Mouse (Mus musculus): ENCODE measurements around the gene Dok3. TPM values are rescaled to one million over a fixed set of nuclear protein-coding genes. Genes with fewer than 3 reads are reported as not detected.

Gene Dok3
- polyA plus RNA-seq, 1 experiment: 1.00 TPM

DNA sequence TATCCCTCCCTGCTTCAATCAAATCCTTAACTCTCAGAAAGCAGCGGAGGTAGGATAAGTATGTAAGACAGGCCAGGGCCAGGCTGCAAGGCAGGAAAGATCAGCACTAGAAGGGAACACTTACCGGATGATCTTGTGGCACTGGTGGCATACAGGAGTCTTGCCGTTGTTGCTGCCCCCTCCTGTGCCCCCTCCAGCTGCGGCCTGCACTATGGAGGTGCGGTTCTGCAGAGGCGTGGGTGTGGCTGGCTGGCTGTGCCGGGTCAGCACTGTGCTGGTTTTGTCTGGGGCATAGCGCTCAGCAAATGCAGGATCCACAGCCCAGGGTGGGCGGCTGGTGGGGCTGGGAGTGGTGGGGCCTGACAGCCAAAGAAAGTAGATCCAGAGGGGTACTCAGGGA, 23.3 kb downstream of the Dok3 start:
- Histone ChIP-seq H3K27me3 (ENCODE audit: control insufficient read depth, insufficient read depth, insufficient read length) (no peaks in the 10 kb centered on the region), H3K4me3 (no peak overlapping the region), H3K4me2 (ENCODE audit: low read depth) (no peak overlapping the region), H3K36me3 (ENCODE audit: control insufficient read depth, insufficient read depth) (peaks cover 60% of the 10 kb centered on the region), H3K79me2 (ENCODE audit: control insufficient read depth, insufficient read depth) (peaks cover 51% of the 10 kb centered on the region), H3ac (ENCODE audit: control insufficient read depth, insufficient read length) (no peak overlapping the region)
- TF ChIP-seq TCF3 (IDR thresholded peaks at IDR 0.05; ENCODE audit: insufficient read length, low read depth): no peak
- peak; percentile 55 for TF ChIP-seq POLR2AphosphoS2 (IDR thresholded peaks at IDR 0.05; ENCODE audit: insufficient read length, low read depth)

DNA sequence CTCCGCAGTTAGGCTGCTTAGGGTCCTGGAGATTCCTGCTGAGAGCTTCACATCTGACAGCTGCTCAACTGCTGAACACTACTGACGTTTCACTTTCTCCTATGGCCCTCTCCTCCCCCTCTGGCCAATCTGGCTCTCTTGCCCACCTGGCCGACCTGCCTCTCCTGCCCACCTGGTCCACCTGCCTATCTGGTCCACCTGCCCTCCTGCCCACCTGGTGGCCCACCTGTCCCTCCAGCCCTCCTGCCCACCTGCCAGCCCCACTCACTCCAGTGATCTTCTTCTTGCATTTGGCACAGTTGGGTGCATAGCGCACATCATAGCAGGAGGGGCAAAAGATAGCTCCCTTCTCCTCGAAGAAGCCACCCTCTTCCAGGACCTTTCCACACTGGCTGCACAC, 24.7 kb downstream of the Dok3 start:
- Histone ChIP-seq H3K27me3 (ENCODE audit: control insufficient read depth, insufficient read depth, insufficient read length) (no peaks in the 10 kb centered on the region), H3ac (ENCODE audit: control insufficient read depth, insufficient read length) (no peak overlapping the region), H3K4me2 (ENCODE audit: low read depth) (no peak overlapping the region), H3K36me3 (ENCODE audit: control insufficient read depth, insufficient read depth) (peaks cover 69% of the 10 kb centered on the region), H3K79me2 (ENCODE audit: control insufficient read depth, insufficient read depth) (peaks cover 40% of the 10 kb centered on the region), H3K4me3 (no peak overlapping the region)
- TF ChIP-seq TCF12 (IDR thresholded peaks at IDR 0.05; ENCODE audit: insufficient read depth, poor library complexity, severe bottlenecking) (no peak), E2F4 (IDR thresholded peaks at IDR 0.05; ENCODE audit: insufficient read depth) (no peak), REST (IDR thresholded peaks at IDR 0.05; ENCODE audit: insufficient read depth, insufficient read length) (no peak), MAX (IDR thresholded peaks at IDR 0.05; ENCODE audit: low read depth) (no peak), SRF (IDR thresholded peaks at IDR 0.05; ENCODE audit: control insufficient read depth, insufficient read length, low read depth) (no peak), POLR2AphosphoS2 (IDR thresholded peaks at IDR 0.05; ENCODE audit: insufficient read length, low read depth) (peak; percentile 30), MYOG (IDR thresholded peaks at IDR 0.05; ENCODE audit: control insufficient read depth in 1 of 3, insufficient read depth in 1 of 3, insufficient read length in 2 of 3, low read depth in 2 of 3) (peak in 2 of 3 experiments; percentile 11 to 57), USF1 (IDR thresholded peaks at IDR 0.05; ENCODE audit: low read depth) (no peak), POLR2A (IDR thresholded peaks at IDR 0.05; ENCODE audit: insufficient read length, low read depth) (no peak), MYOD1 (IDR thresholded peaks at IDR 0.05; ENCODE audit: control insufficient read depth in 1 of 3, insufficient read length in 2 of 3, low read depth in 2 of 3) (peak in 2 of 3 experiments; percentile 31 to 64), TCF3 (IDR thresholded peaks at IDR 0.05; ENCODE audit: insufficient read length, low read depth) (peak; percentile 15)

DNA sequence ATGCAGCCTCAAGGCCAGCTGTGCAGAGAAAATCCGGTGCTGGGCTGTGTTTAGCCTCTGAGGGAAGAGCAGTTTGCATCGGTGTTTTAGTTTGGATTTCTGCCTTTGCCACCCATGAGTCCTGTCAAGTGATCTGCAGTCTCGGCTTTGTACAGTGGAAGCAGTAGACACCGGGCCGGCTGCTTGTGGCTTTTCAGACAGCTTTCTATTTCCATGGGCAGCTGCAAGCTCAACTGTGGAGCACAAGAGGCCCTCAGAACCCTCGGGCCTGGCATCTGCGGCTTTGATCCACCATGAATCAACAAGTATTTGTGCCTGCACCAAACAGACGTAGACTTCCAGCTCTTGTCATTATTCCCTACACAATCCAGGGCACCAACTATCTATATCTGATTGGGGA, 26.7 kb downstream of the Dok3 start:
- no peak overlapping the region for H3K4me3 ChIP-seq
- H3K79me2 ChIP-seq (ENCODE audit: control insufficient read depth, insufficient read depth): peaks cover 20% of the 10 kb centered on the region
- H3K4me2 ChIP-seq (ENCODE audit: low read depth): no peak overlapping the region
- H3K27me3 ChIP-seq (ENCODE audit: control insufficient read depth, insufficient read depth, insufficient read length): no peaks in the 10 kb centered on the region
- no peak for TF ChIP-seq TCF3 (IDR thresholded peaks at IDR 0.05; ENCODE audit: insufficient read length, low read depth)
- peak; percentile 38 for TF ChIP-seq POLR2AphosphoS2 (IDR thresholded peaks at IDR 0.05; ENCODE audit: insufficient read length, low read depth)
- TF ChIP-seq MYOG (IDR thresholded peaks at IDR 0.05; ENCODE audit: control insufficient read depth in 1 of 3, insufficient read depth in 1 of 3, insufficient read length in 2 of 3, low read depth in 2 of 3): peak in 1 of 3 experiments; percentile 54
- H3ac ChIP-seq (ENCODE audit: control insufficient read depth, insufficient read length): no peak overlapping the region
- H3K36me3 ChIP-seq (ENCODE audit: control insufficient read depth, insufficient read depth): peaks cover 57% of the 10 kb centered on the region

DNA sequence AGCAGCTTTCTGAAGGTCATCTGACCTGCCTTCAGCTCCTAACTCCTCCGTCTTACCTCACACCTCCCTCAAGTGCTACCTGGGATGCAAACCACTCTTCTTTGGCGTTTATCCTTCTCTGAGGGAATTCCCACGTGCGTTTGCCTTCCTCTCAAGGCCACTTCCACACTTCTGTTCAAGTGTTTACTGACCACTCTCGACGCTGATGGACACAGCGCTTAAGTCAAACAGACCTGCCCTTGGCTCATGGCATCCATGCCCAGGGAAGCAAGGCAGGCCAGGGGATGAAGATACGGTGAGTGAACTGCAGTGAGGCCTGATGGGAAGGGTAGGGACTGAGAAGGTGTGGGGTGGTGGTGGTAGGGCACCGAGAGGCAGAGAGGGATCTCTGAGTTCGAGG, 28.5 kb downstream of the Dok3 start:
- H3K27me3 ChIP-seq (ENCODE audit: control insufficient read depth, insufficient read depth, insufficient read length): no peaks in the 10 kb centered on the region
- no peak for TF ChIP-seq SRF (IDR thresholded peaks at IDR 0.05; ENCODE audit: control insufficient read depth, insufficient read length, low read depth)
- TF ChIP-seq MYOD1 (IDR thresholded peaks at IDR 0.05; ENCODE audit: control insufficient read depth in 1 of 3, insufficient read length in 2 of 3, low read depth in 2 of 3): no peak
- TF ChIP-seq CEBPB (IDR thresholded peaks at IDR 0.05; ENCODE audit: insufficient read depth, poor library complexity, severe bottlenecking): no peak
- TF ChIP-seq MAX (IDR thresholded peaks at IDR 0.05; ENCODE audit: low read depth): no peak
- no peak for TF ChIP-seq REST (IDR thresholded peaks at IDR 0.05; ENCODE audit: insufficient read depth, insufficient read length)
- TF ChIP-seq MYOG (IDR thresholded peaks at IDR 0.05; ENCODE audit: control insufficient read depth in 1 of 3, insufficient read depth in 1 of 3, insufficient read length in 2 of 3, low read depth in 2 of 3): no peak
- no peak for TF ChIP-seq TCF3 (IDR thresholded peaks at IDR 0.05; ENCODE audit: insufficient read length, low read depth)
- TF ChIP-seq USF1 (IDR thresholded peaks at IDR 0.05; ENCODE audit: low read depth): no peak
- TF ChIP-seq POLR2AphosphoS2 (IDR thresholded peaks at IDR 0.05; ENCODE audit: insufficient read length, low read depth): peak; percentile 51
- no peak for TF ChIP-seq TCF12 (IDR thresholded peaks at IDR 0.05; ENCODE audit: insufficient read depth, poor library complexity, severe bottlenecking)
- peak; percentile 14 for TF ChIP-seq POLR2A (IDR thresholded peaks at IDR 0.05; ENCODE audit: insufficient read length, low read depth)
- TF ChIP-seq E2F4 (IDR thresholded peaks at IDR 0.05; ENCODE audit: insufficient read depth): no peak
- H3ac ChIP-seq (ENCODE audit: control insufficient read depth, insufficient read length): no peak overlapping the region
- peaks cover 9% of the 10 kb centered on the region for H3K79me2 ChIP-seq (ENCODE audit: control insufficient read depth, insufficient read depth)
- H3K4me3 ChIP-seq: no peak overlapping the region
- H3K36me3 ChIP-seq (ENCODE audit: control insufficient read depth, insufficient read depth): peaks cover 48% of the 10 kb centered on the region
- no peak overlapping the region for H3K4me2 ChIP-seq (ENCODE audit: low read depth)

DNA sequence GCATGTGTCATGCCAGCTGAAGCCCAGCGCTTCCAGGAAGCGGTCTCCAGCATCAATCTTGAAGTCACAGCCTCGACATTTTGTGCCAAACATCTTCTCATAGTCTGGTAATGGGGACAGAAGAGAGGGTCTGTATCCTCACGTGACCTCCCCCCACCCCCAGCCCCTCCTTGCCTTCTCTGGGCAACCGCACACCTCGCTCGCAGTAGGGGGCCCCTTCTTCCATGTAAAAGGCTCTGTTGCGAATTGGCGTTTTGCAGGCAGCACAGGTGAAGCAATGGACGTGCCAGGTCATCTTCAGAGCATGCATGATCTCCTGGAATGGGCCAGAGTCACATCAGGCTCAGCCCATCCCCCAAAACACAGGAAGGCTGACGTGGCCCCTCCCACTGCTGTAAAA, 30.2 kb downstream of the Dok3 start:
- H3K36me3 ChIP-seq (ENCODE audit: control insufficient read depth, insufficient read depth): peaks cover 32% of the 10 kb centered on the region
- no peak overlapping the region for H3ac ChIP-seq (ENCODE audit: control insufficient read depth, insufficient read length)
- TF ChIP-seq REST (IDR thresholded peaks at IDR 0.05; ENCODE audit: insufficient read depth, insufficient read length) (no peak), SRF (IDR thresholded peaks at IDR 0.05; ENCODE audit: control insufficient read depth, insufficient read length, low read depth) (no peak), POLR2A (IDR thresholded peaks at IDR 0.05; ENCODE audit: insufficient read length, low read depth) (no peak), MYOD1 (IDR thresholded peaks at IDR 0.05; ENCODE audit: control insufficient read depth in 1 of 3, insufficient read length in 2 of 3, low read depth in 2 of 3) (no peak), TCF3 (IDR thresholded peaks at IDR 0.05; ENCODE audit: insufficient read length, low read depth) (no peak), POLR2AphosphoS2 (IDR thresholded peaks at IDR 0.05; ENCODE audit: insufficient read length, low read depth) (peak; percentile 29), TCF12 (IDR thresholded peaks at IDR 0.05; ENCODE audit: insufficient read depth, poor library complexity, severe bottlenecking) (no peak), USF1 (IDR thresholded peaks at IDR 0.05; ENCODE audit: low read depth) (no peak), CEBPB (IDR thresholded peaks at IDR 0.05; ENCODE audit: insufficient read depth, poor library complexity, severe bottlenecking) (no peak)
- H3K79me2 ChIP-seq (ENCODE audit: control insufficient read depth, insufficient read depth): peaks cover 6% of the 10 kb centered on the region
- H3K4me2 ChIP-seq (ENCODE audit: low read depth): no peak overlapping the region
- H3K27me3 ChIP-seq (ENCODE audit: control insufficient read depth, insufficient read depth, insufficient read length): no peaks in the 10 kb centered on the region
- no peak overlapping the region for H3K4me3 ChIP-seq

Measured in myocyte (in vitro differentiated cells).